Mouse (Mus musculus) ES-E14 (cell line): ENCODE measurements around the gene A430033K04Rik. TPM values are rescaled to one million over a fixed set of nuclear protein-coding genes. Genes with fewer than 3 reads are reported as not detected.

Experiments used
- DNase-seq: peaks from one replicate; pipeline ENCODE4 v3.0.0-alpha.2; 2013; ENCODE audit warnings: low read depth, low spot score
- H3K27ac ChIP-seq: 2 replicates; pipeline ENCODE4 v1.5.1; 2012; ENCODE audit warnings: low read depth, mild to moderate bottlenecking, low read length, moderate library complexity, mixed read lengths; ENCODE audit not compliant: poor library complexity, insufficient read depth, severe bottlenecking
- H3K36me3 ChIP-seq: 2 replicates; pipeline ENCODE4 v1.6.1; 2012; ENCODE audit warnings: mild to moderate bottlenecking, low read length, moderate library complexity, mixed read lengths; ENCODE audit not compliant: control insufficient read depth, poor library complexity, insufficient read depth, severe bottlenecking
- H3K4me1 ChIP-seq, 2 experiments: fragments of 150-350 bp in 1 of 2; sonication (generic) in 1 of 2; 2 replicates each; pipeline ENCODE4 v1.6.1; 2012; ENCODE audit warnings: low read length in 2 of 2, mild to moderate bottlenecking in 1 of 2, mixed read lengths in 1 of 2; ENCODE audit not compliant: control insufficient read depth in 2 of 2, insufficient read depth in 2 of 2, poor library complexity in 1 of 2
- H3K4me3 ChIP-seq, 2 experiments: fragments of 150-350 bp in 1 of 2; sonication (generic) in 1 of 2; 2 replicates each; pipeline ENCODE4 v1.5.1; 2012; ENCODE audit warnings: low read length in 2 of 2, low read depth in 1 of 2, mild to moderate bottlenecking in 1 of 2, mixed read lengths in 1 of 2; ENCODE audit not compliant: insufficient read depth in 1 of 2, poor library complexity in 1 of 2, severe bottlenecking in 1 of 2
- H3K9ac ChIP-seq: 2 replicates; pipeline ENCODE4 v1.6.1; 2012; ENCODE audit warnings: low read depth, mild to moderate bottlenecking, low read length, mixed read lengths; ENCODE audit not compliant: poor library complexity, insufficient read depth, severe bottlenecking
- H3K9me3 ChIP-seq: fragments of 150-350 bp; sonication (generic); 2 replicates; pipeline ENCODE4 v1.6.1; 2012; ENCODE audit warnings: low read depth, mild to moderate bottlenecking, low read length; ENCODE audit not compliant: control insufficient read depth, insufficient read depth
- CHD2 ChIP-seq: IDR thresholded peaks from 2 replicates; pipeline ENCODE4 v1.6.1; 2014; ENCODE audit warnings: mild to moderate bottlenecking, low read depth, low read length, inconsistent platforms
- HCFC1 ChIP-seq: IDR thresholded peaks from 2 replicates; pipeline ENCODE4 v1.6.1; 2012; ENCODE audit warnings: low read length, inconsistent platforms, borderline replicate concordance; ENCODE audit not compliant: insufficient read depth
- MAFK ChIP-seq: IDR thresholded peaks from 2 replicates; pipeline ENCODE4 v1.6.1; 2014; ENCODE audit warnings: mild to moderate bottlenecking, low read depth, low read length, inconsistent platforms; ENCODE audit not compliant: insufficient read depth
- ZC3H11A ChIP-seq: IDR thresholded peaks from 2 replicates; pipeline ENCODE4 v1.6.1; 2012; ENCODE audit warnings: low read depth, mild to moderate bottlenecking, inconsistent platforms, low read length, borderline replicate concordance
- ZNF384 ChIP-seq: IDR thresholded peaks from 2 replicates; pipeline ENCODE4 v1.6.1; 2012; ENCODE audit warnings: low read depth, low read length, inconsistent platforms
- in situ Hi-C, 2 experiments: fragments of 600-800 bp; cut with MboI; formaldehyde crosslinking; loops; one replicate each; pipeline ENCODE4 v1.15.1; 2025; ENCODE audit warnings: low sequenced_read_pairs in 2 of 2, inconsistent platforms in 1 of 2; ENCODE audit not compliant: unreplicated experiment in 2 of 2
- total RNA-seq: library from RNA; depleted of rRNA; stranded (reverse); fragments of 300-350 nt; gene quantifications from 2 replicates; pipeline ENCODE4 v1.2.3, GENCODE M21; 2012

Gene A430033K04Rik
- total RNA-seq, 1 experiment = 1.9 TPM

GRCm38 (mm10) chr5:138683023-138683766 lies 60.5 kb downstream of the A430033K04Rik start:
- H3K27ac ChIP-seq = no peak overlapping the region
- H3K9me3 ChIP-seq = no peaks in the 10 kb centered on the region
- TF ChIP-seq MAFK (no peak), HCFC1 (no peak), CHD2 (no peak), ZNF384 (no peak), ZC3H11A (no peak)
- H3K9ac ChIP-seq = no peak overlapping the region
- no peak overlapping the region for H3K4me3 ChIP-seq
- in situ Hi-C loops = no loop called here
- no peaks in the 10 kb centered on the region for H3K4me1 ChIP-seq
- DNase-seq = no peak
- H3K36me3 ChIP-seq = no peaks in the 10 kb centered on the region

DNA sequence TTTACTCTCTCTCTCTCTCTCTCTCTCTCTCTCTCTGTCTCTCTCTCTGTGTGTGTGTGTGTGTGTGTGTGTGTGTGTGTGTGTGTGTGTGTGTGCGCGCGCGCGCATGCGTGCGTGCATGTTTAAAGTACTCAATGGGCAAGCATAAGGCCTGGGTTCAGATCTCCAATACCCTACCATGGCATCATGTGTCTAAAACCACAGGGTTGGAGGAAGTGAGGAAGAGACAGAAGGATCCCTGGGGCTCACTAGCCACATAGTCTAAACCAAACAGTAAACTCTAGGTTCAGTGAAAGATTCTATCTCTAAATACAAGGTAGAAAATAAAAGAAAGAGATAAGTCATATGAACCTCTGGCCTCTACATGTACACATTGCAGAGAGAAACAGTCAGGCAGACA lies 61.2 kb downstream of the A430033K04Rik start:
- H3K4me1 ChIP-seq = no peaks in the 10 kb centered on the region
- H3K27ac ChIP-seq = no peak overlapping the region
- no peak overlapping the region for H3K9ac ChIP-seq
- DNase-seq = no peak
- H3K4me3 ChIP-seq = no peak overlapping the region
- TF ChIP-seq ZNF384 (no peak), HCFC1 (no peak), CHD2 (no peak)
- in situ Hi-C loops = no loop called here
- no peaks in the 10 kb centered on the region for H3K9me3 ChIP-seq
- H3K36me3 ChIP-seq = no peaks in the 10 kb centered on the region

DNA sequence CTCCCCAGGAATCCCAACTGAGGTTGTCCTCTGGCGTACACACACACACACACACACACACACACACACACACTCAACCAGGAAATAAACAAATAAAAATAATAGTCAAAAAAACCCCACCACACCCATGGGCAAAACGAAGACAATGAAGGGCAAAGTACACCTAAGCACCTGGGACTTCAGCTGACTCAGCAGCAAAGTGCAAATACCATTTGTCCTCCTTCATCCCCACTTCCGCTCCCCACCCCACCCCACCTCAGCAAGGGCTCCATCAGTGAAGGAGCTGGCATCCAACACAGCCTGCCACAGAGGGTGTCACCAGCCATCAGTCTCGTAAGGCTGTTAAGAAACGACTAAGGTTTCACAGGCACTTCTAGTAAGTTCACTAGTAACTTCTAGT lies 64.8 kb downstream of the A430033K04Rik start:
- no peak for DNase-seq
- Histone ChIP-seq H3K27ac (no peak overlapping the region), H3K36me3 (no peaks in the 10 kb centered on the region), H3K9me3 (no peaks in the 10 kb centered on the region), H3K4me1 (peaks cover 0 to 2% of the 10 kb centered on the region in 2 experiments; a peak in 1 of 4 replicates), H3K9ac (no peak overlapping the region), H3K4me3 (no peak overlapping the region)
- TF ChIP-seq CHD2 (no peak), MAFK (peak; percentile 61; the same call in 1 of the 2 replicates)
- in situ Hi-C loops = no loop called here

GRCm38 (mm10) chr5:138689254-138689653 lies 66.6 kb downstream of the A430033K04Rik start:
- in situ Hi-C loops = no loop called here
- H3K4me3 ChIP-seq = no peak overlapping the region
- H3K27ac ChIP-seq = no peak overlapping the region
- peaks cover 0 to 8% of the 10 kb centered on the region in 2 experiments; a peak in 2 of 4 replicates for H3K4me1 ChIP-seq
- no peaks in the 10 kb centered on the region for H3K9me3 ChIP-seq
- H3K36me3 ChIP-seq = no peaks in the 10 kb centered on the region
- DNase-seq = no peak
- no peak overlapping the region for H3K9ac ChIP-seq
- TF ChIP-seq MAFK (no peak), ZNF384 (no peak), ZC3H11A (no peak), HCFC1 (no peak), CHD2 (no peak)
